Mouse (Mus musculus): ENCODE results near the gene G6pc2. TPM values are rescaled to one million over a fixed set of nuclear protein-coding genes. Genes with fewer than 3 reads are reported as not detected.

G6pc2 gene
- total RNA-seq, 2 experiments from 2014 or later, result not detected

- DNase-seq (ENCODE audit: low spot score in 2 of 2), result no peak
These were observed 24.3 kb downstream of the G6pc2 start for GRCm38 (mm10) chr2:69234976-69235678.

DNA sequence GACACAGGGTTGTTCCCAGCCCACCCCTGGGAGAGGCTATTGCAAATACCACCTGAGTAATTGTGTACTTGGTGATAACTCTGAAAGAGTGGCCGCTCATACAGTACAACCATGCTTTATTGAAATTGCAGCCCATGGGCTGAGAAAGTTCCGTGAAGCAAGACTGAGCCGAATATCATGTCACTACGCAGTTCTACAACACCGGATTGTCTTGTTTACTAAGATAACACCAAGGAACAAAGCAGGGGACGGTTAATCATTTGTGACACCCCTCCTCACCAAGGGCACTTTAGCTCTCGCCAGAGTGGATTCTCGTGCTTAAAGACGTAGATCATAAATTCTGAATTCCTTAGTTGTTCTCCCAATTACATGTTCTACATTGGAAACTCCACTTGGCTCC is 28.4 kb downstream of the G6pc2 start:
- no peak for DNase-seq (ENCODE audit: low spot score in 2 of 2)

- DNase-seq (ENCODE audit: low spot score in 2 of 2), result no peak
These were observed 34.1 kb downstream of the G6pc2 start for GRCm38 (mm10) chr2:69244924-69245323.

- no peak for DNase-seq (ENCODE audit: low spot score in 2 of 2)
These were observed 36.2 kb downstream of the G6pc2 start for GRCm38 (mm10) chr2:69247081-69247480.

GRCm38 (mm10) chr2:69248221-69248755 is 37.4 kb downstream of the G6pc2 start:
- DNase-seq (ENCODE audit: low spot score in 2 of 2), result no peak

- no peak for DNase-seq (ENCODE audit: low spot score in 2 of 2)
These were observed 53.3 kb downstream of the G6pc2 start for GRCm38 (mm10) chr2:69264069-69264618.

- no peak for DNase-seq (ENCODE audit: low spot score in 2 of 2)
These were observed 65.0 kb downstream of the G6pc2 start for GRCm38 (mm10) chr2:69275875-69276274.

Other genes with a start within 250 kb of the G6pc2 start
- 1 to 10 TPM; 4.0 to 5.0 TPM for gene Nostrin, start 75.3 kb upstream of the G6pc2 start, total RNA-seq (2021)
- 1 to 10 TPM; 4.0 to 5.0 TPM for gene Spc25, start 4.9 kb upstream of the G6pc2 start, total RNA-seq (2021)
- under 1 TPM; 0.14 to 0.18 TPM for gene Abcb11, start 131.5 kb downstream of the G6pc2 start, total RNA-seq (2021)
- gene Dhrs9, start 169.4 kb downstream of the G6pc2 start, total RNA-seq (2021), result not detected